Mouse (Mus musculus): ENCODE results near the gene Gm20388. TPM values are rescaled to one million over a fixed set of nuclear protein-coding genes. Genes with fewer than 3 reads are reported as not detected.
"Not testable (repeated sequence)": the region's sequence is repeated elsewhere in the genome, so short reads cannot be mapped to it uniquely, and the experiment has no call there.

Gene Gm20388
- polyA plus RNA-seq, 1 experiment from 2014 or later = not detected

- Histone ChIP-seq H3K36me3 (replicated peaks; ENCODE audit: control insufficient read depth, insufficient read depth) (no peaks in the 10 kb centered on the region), H3K27me3 (ENCODE audit: control insufficient read depth, insufficient read depth, low read length) (no peaks in the 10 kb centered on the region), H3K4me2 (replicated peaks) (no peak overlapping the region), H3K9me3 (ENCODE audit: control insufficient read depth, low read length) (no peaks in the 10 kb centered on the region), H3K9ac (no peak overlapping the region), H3K4me1 (replicated peaks; ENCODE audit: control insufficient read depth, insufficient read depth, low read length) (no peaks in the 10 kb centered on the region), H3K4me3 (replicated peaks; ENCODE audit: low read length) (no peak overlapping the region), H3K27ac (no peak overlapping the region)
- no peak for DNase-seq (ENCODE audit: low spot score)
- WGBS = 88% methylated on average over 2 of the region's 2 CpGs
- no peak for ATAC-seq (ENCODE audit: low FRiP score)
Observed at GRCm38 (mm10) chr8:123188006-123188405, 3277.4 kb downstream of the Gm20388 start.

- Histone ChIP-seq H3K4me1 (replicated peaks; ENCODE audit: control insufficient read depth, insufficient read depth, low read length) (no peaks in the 10 kb centered on the region), H3K9ac (no peak overlapping the region), H3K4me2 (replicated peaks) (no peak overlapping the region), H3K27me3 (ENCODE audit: control insufficient read depth, insufficient read depth, low read length) (no peaks in the 10 kb centered on the region), H3K27ac (no peak overlapping the region), H3K36me3 (replicated peaks; ENCODE audit: control insufficient read depth, insufficient read depth) (no peaks in the 10 kb centered on the region), H3K9me3 (ENCODE audit: control insufficient read depth, low read length) (no peaks in the 10 kb centered on the region), H3K4me3 (replicated peaks; ENCODE audit: low read length) (no peak overlapping the region)
- 75% methylated on average over 7 of the region's 7 CpGs for WGBS
- no peak for DNase-seq (ENCODE audit: low spot score)
- no peak for ATAC-seq (ENCODE audit: low FRiP score)
Observed at GRCm38 (mm10) chr8:123188841-123189240, 3278.2 kb downstream of the Gm20388 start.

DNA sequence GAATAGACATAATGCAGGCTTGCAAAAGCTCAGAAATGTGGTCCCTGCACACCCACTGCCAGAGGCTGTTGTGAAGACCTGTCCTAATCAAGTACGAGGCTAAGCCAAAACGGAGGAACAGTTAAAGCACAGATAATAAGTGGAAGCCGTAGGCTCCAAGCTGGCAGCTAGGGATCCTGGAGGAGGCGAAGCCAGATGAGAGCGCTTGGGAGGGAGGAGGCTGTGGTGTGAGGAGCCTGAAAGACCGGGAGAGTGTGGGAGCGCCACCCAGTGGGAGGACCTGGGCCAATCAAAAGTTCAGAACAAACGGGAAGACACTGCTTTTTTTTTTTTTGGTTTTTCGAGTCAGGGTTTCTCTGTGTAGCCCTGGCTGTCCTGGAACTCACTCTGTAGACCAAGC is 3280.0 kb downstream of the Gm20388 start:
- H3K27ac ChIP-seq = no peak overlapping the region
- ATAC-seq (ENCODE audit: low FRiP score) (no peak), DNase-seq (ENCODE audit: low spot score) (peak; percentile 66)
- no peaks in the 10 kb centered on the region for H3K9me3 ChIP-seq (ENCODE audit: control insufficient read depth, low read length)
- H3K9ac ChIP-seq = peak overlapping the region; percentile 17; the same call in 1 of the 2 replicates
- H3K27me3 ChIP-seq (ENCODE audit: control insufficient read depth, insufficient read depth, low read length) = no peaks in the 10 kb centered on the region
- H3K4me2 ChIP-seq (replicated peaks) = no peak overlapping the region
- no peak overlapping the region for H3K4me3 ChIP-seq (replicated peaks; ENCODE audit: low read length)
- no peaks in the 10 kb centered on the region for H3K4me1 ChIP-seq (replicated peaks; ENCODE audit: control insufficient read depth, insufficient read depth, low read length)
- 2% methylated on average over 9 of the region's 9 CpGs for WGBS
- no peaks in the 10 kb centered on the region for H3K36me3 ChIP-seq (replicated peaks; ENCODE audit: control insufficient read depth, insufficient read depth)

- no peak overlapping the region for H3K4me3 ChIP-seq (replicated peaks; ENCODE audit: low read length)
Observed at GRCm38 (mm10) chr8:123191908-123192307, 3281.3 kb downstream of the Gm20388 start.

GRCm38 (mm10) chr8:123193771-123194170 is 3283.1 kb downstream of the Gm20388 start:
- WGBS = 80% methylated on average over 9 of the region's 9 CpGs
- no peak overlapping the region for H3K4me3 ChIP-seq (replicated peaks; ENCODE audit: low read length)
- H3K36me3 ChIP-seq (replicated peaks; ENCODE audit: control insufficient read depth, insufficient read depth) = no peaks in the 10 kb centered on the region
- no peak for ATAC-seq (ENCODE audit: low FRiP score)
- no peaks in the 10 kb centered on the region for H3K4me1 ChIP-seq (replicated peaks; ENCODE audit: control insufficient read depth, insufficient read depth, low read length)
- H3K9ac ChIP-seq = no peak overlapping the region
- DNase-seq (ENCODE audit: low spot score) = no peak
- H3K9me3 ChIP-seq (ENCODE audit: control insufficient read depth, low read length) = no peaks in the 10 kb centered on the region
- H3K27ac ChIP-seq = no peak overlapping the region
- no peak overlapping the region for H3K4me2 ChIP-seq (replicated peaks)
- no peaks in the 10 kb centered on the region for H3K27me3 ChIP-seq (ENCODE audit: control insufficient read depth, insufficient read depth, low read length)

More at GRCm38 (mm10) chr8:123191908-123192307, 3281.3 kb downstream of the Gm20388 start:
- H3K9me3 ChIP-seq (ENCODE audit: control insufficient read depth, low read length) = no peaks in the 10 kb centered on the region
- WGBS = 69% methylated on average over 7 of the region's 8 CpGs
- H3K27me3 ChIP-seq (ENCODE audit: control insufficient read depth, insufficient read depth, low read length) = no peaks in the 10 kb centered on the region
- no peaks in the 10 kb centered on the region for H3K4me1 ChIP-seq (replicated peaks; ENCODE audit: control insufficient read depth, insufficient read depth, low read length)
- H3K4me2 ChIP-seq (replicated peaks) = no peak overlapping the region
- DNase-seq (ENCODE audit: low spot score) = no peak
- no peaks in the 10 kb centered on the region for H3K36me3 ChIP-seq (replicated peaks; ENCODE audit: control insufficient read depth, insufficient read depth)
- H3K9ac ChIP-seq = no peak overlapping the region
- ATAC-seq (ENCODE audit: low FRiP score) = no peak
- no peak overlapping the region for H3K27ac ChIP-seq

DNA sequence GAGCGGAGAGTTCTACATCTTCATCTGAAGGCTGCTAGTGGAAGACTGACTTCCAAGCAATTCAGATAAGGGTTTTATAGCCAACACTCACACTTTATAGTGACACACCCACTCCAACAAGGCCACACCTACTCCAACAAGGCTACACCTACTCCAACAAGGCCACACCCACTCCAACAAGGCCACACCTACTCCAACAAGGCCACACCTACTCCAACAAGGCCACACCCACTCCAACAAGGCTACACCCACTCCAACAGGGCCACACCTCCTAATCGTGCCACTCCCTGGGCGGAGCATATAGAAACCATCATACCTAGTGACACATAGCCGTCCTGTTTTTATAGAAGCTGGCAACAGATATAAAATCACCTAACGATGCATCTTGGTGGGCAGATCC is 3286.4 kb downstream of the Gm20388 start:
- H3K4me3 ChIP-seq (replicated peaks; ENCODE audit: low read length); H3K36me3 ChIP-seq (replicated peaks; ENCODE audit: control insufficient read depth, insufficient read depth); H3K9me3 ChIP-seq (ENCODE audit: control insufficient read depth, low read length); ATAC-seq (ENCODE audit: low FRiP score); H3K27ac ChIP-seq; H3K4me2 ChIP-seq (replicated peaks); H3K4me1 ChIP-seq (replicated peaks; ENCODE audit: control insufficient read depth, insufficient read depth, low read length); H3K9ac ChIP-seq; DNase-seq (ENCODE audit: low spot score); H3K27me3 ChIP-seq (ENCODE audit: control insufficient read depth, insufficient read depth, low read length): not testable (repeated sequence)
- 82% methylated on average over 5 of the region's 5 CpGs for WGBS

DNA sequence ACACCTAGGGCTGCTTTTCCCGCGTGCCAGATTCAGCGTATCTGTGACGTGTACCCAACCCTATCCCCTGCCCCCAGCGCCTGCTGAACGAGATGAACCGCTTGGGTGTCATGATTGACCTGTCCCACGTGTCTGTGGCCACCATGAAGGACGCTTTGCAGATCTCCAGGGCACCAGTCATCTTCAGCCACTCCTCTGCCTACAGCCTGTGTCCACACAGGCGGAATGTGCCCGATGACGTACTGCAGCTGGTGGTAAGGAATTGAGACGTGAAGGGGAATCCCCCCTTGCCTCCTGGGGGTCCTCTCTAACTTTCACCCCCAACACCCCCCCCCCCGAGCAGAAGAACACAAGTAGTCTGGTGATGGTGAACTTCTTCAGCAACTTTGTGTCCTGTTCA is 3289.2 kb downstream of the Gm20388 start:
- H3K9me3 ChIP-seq (ENCODE audit: control insufficient read depth, low read length) = no peaks in the 10 kb centered on the region
- peaks cover 13% of the 10 kb centered on the region; the same call in 1 of the 2 replicates for H3K36me3 ChIP-seq (replicated peaks; ENCODE audit: control insufficient read depth, insufficient read depth)
- 76% methylated on average over 14 of the region's 14 CpGs for WGBS
- no peak overlapping the region for H3K4me2 ChIP-seq (replicated peaks)
- no peak for DNase-seq (ENCODE audit: low spot score)
- no peak overlapping the region for H3K4me3 ChIP-seq (replicated peaks; ENCODE audit: low read length)
- no peak for ATAC-seq (ENCODE audit: low FRiP score)
- H3K27me3 ChIP-seq (ENCODE audit: control insufficient read depth, insufficient read depth, low read length) = no peaks in the 10 kb centered on the region
- no peaks in the 10 kb centered on the region for H3K4me1 ChIP-seq (replicated peaks; ENCODE audit: control insufficient read depth, insufficient read depth, low read length)
- H3K27ac ChIP-seq = no peak overlapping the region
- no peak overlapping the region for H3K9ac ChIP-seq

DNA sequence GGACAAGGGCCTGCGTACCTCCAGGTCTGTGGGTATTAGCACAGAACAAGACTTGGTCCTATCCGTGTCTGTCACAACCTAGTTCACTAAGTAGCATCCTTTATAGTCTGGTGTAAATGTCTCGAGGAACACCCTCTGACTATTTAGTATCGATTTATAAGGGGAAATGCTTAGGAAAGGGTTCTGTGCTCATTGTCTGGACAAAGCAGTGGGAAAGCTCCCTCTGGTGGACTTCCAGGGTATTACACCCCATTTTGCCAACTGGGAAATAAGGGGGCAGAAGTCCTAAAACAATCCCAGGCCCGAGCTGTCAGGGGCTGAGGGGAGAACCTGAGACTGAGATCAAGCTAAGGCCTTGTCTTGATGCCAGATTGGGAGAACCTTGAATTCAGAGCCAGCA is 3291.6 kb downstream of the Gm20388 start:
- Histone ChIP-seq H3K9me3 (ENCODE audit: control insufficient read depth, low read length) (no peaks in the 10 kb centered on the region), H3K27ac (no peak overlapping the region), H3K27me3 (ENCODE audit: control insufficient read depth, insufficient read depth, low read length) (no peaks in the 10 kb centered on the region), H3K4me1 (replicated peaks; ENCODE audit: control insufficient read depth, insufficient read depth, low read length) (no peaks in the 10 kb centered on the region), H3K4me2 (replicated peaks) (no peak overlapping the region), H3K36me3 (replicated peaks; ENCODE audit: control insufficient read depth, insufficient read depth) (peaks cover 32% of the 10 kb centered on the region), H3K9ac (peak overlapping the region; percentile 13; the same call in 1 of the 2 replicates), H3K4me3 (replicated peaks; ENCODE audit: low read length) (no peak overlapping the region)
- 25% methylated on average over 5 of the region's 5 CpGs for WGBS
- DNase-seq (ENCODE audit: low spot score) (peak; percentile 94), ATAC-seq (ENCODE audit: low FRiP score) (peak; percentile 55)

- DNase-seq (ENCODE audit: low spot score) (no peak), ATAC-seq (ENCODE audit: low FRiP score) (no peak)
- Histone ChIP-seq H3K4me1 (replicated peaks; ENCODE audit: control insufficient read depth, insufficient read depth, low read length) (no peaks in the 10 kb centered on the region), H3K9me3 (ENCODE audit: control insufficient read depth, low read length) (no peaks in the 10 kb centered on the region), H3K4me3 (replicated peaks; ENCODE audit: low read length) (no peak overlapping the region), H3K36me3 (replicated peaks; ENCODE audit: control insufficient read depth, insufficient read depth) (peaks cover 45% of the 10 kb centered on the region), H3K4me2 (replicated peaks) (no peak overlapping the region), H3K9ac (0 out of 2 replicates have a peak overlapping the region, but pooled peaks have one; percentile 8), H3K27ac (no peak overlapping the region), H3K27me3 (ENCODE audit: control insufficient read depth, insufficient read depth, low read length) (no peaks in the 10 kb centered on the region)
- WGBS = 87% methylated on average over 3 of the region's 3 CpGs
Observed at GRCm38 (mm10) chr8:123203571-123203970, 3292.9 kb downstream of the Gm20388 start.

DNA sequence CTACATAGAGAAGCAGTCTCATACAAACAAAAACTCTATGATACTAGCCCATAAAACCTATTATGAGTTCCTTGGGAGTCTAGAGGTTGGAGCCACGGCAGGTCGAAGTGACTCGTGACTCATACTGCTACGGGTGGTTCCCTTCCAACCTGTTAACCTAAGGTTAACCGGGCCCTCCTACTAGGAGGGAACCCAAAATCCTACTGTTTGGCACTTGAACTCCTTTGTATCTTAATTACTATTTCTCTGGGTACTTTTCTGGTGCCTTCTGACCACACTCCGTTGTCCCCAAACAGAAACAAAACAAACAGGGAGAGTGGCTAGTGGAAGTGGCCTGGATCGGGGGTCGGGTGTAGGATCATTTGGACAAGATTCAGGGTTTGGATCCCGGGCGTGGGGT is 3301.2 kb downstream of the Gm20388 start:
- ATAC-seq (ENCODE audit: low FRiP score) (no peak), DNase-seq (ENCODE audit: low spot score) (no peak)
- Histone ChIP-seq H3K27ac (no peak overlapping the region), H3K4me3 (replicated peaks; ENCODE audit: low read length) (peak overlapping the region; percentile 80), H3K36me3 (replicated peaks; ENCODE audit: control insufficient read depth, insufficient read depth) (peaks cover 38% of the 10 kb centered on the region), H3K4me2 (replicated peaks) (peak overlapping the region; percentile 78), H3K27me3 (ENCODE audit: control insufficient read depth, insufficient read depth, low read length) (no peaks in the 10 kb centered on the region), H3K9ac (peak overlapping the region; percentile 96), H3K9me3 (ENCODE audit: control insufficient read depth, low read length) (no peaks in the 10 kb centered on the region), H3K4me1 (replicated peaks; ENCODE audit: control insufficient read depth, insufficient read depth, low read length) (peaks cover 12% of the 10 kb centered on the region)
- WGBS = 52% methylated on average over 10 of the region's 10 CpGs
